Comparison of ENCODE assay signal across 11 mouse cellular contexts in the genomic region with DNA sequence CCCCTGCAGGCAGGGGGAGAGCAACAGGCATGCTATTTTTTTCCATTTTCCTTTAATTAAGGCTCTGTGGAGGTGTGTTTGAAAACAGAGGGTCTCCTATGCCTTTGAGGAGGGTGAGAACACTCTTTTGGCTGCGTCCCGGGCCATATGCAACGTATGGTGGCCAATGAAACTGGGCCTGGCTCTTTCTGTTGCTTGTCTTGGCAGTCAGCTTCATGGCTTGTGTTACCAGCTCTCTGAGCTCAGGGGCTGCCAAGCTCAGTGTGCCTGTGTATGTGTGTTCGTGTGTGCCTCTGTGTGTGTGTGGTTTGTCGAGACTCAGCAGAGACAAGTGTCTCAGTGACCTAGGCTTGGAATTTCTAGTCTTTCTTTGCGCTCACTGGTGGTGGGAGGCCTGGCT. TPM values are rescaled to one million over a fixed set of nuclear protein-coding genes. Genes with fewer than 3 reads are reported as not detected.
DNase-seq lines count a peak whose midpoint lies in the region; ATAC-seq lines count a peak whose summit lies in the region.
"Had no signal": no experiment of that assay in that cellular context is flagged by ENCODE, and none has a peak within 500 bp of the region (broad histone marks: within the 10 kb centered on the region; RNA-seq: fewer than 3 reads in every experiment).

No protein-coding gene starts in this region.

- no peak overlapping the region for H3K4me3 ChIP-seq in midbrain, embryonic 14.5 days (replicated peaks; ENCODE audit: low read depth, low read length)
- no peak overlapping the region for H3K4me3 ChIP-seq in midbrain, embryonic 13.5 days (replicated peaks)
- no peak overlapping the region for H3K4me3 ChIP-seq in embryonic facial prominence, embryonic 15.5 days (replicated peaks)
- no peak overlapping the region for H3K4me3 ChIP-seq in stomach, embryonic 15.5 days (replicated peaks)

- H3K4me1 ChIP-seq in midbrain, embryonic 14.5 days (ENCODE audit: control insufficient read depth, insufficient read depth, low read length), result peaks cover 28% of the 10 kb centered on the region
- H3K4me1 ChIP-seq in midbrain, embryonic 13.5 days (replicated peaks), result peaks cover 29% of the 10 kb centered on the region
- H3K4me1 ChIP-seq in embryonic facial prominence, embryonic 15.5 days, result peaks cover 57% of the 10 kb centered on the region
- H3K4me1 ChIP-seq in stomach, embryonic 15.5 days, result peaks cover 38% of the 10 kb centered on the region

- ATAC-seq in midbrain, embryonic 14.5 days (ENCODE audit: low FRiP score, low TSS enrichment), result no peak
- no peak for ATAC-seq in midbrain, embryonic 13.5 days
- ATAC-seq in embryonic facial prominence, embryonic 15.5 days (ENCODE audit: insufficient number of reproducible peaks, low FRiP score, low TSS enrichment, low read depth), result no peak
- ATAC-seq in stomach, embryonic 15.5 days (ENCODE audit: insufficient read depth, low FRiP score, low read depth), result no peak

- peak overlapping the region; percentile 8; the same call in 1 of the 2 replicates for H3K4me2 ChIP-seq in midbrain, embryonic 14.5 days (ENCODE audit: low read length)
- H3K4me2 ChIP-seq in midbrain, embryonic 13.5 days (replicated peaks), result no peak overlapping the region
- peak overlapping the region; percentile 1; the same call in 1 of the 2 replicates for H3K4me2 ChIP-seq in embryonic facial prominence, embryonic 15.5 days (replicated peaks)
- peak overlapping the region; percentile 35 for H3K4me2 ChIP-seq in stomach, embryonic 15.5 days

- H3K9ac ChIP-seq in midbrain, embryonic 14.5 days (replicated peaks; ENCODE audit: low read length), result no peak overlapping the region
- no peak overlapping the region for H3K9ac ChIP-seq in midbrain, embryonic 13.5 days (replicated peaks)
- no peak overlapping the region for H3K9ac ChIP-seq in embryonic facial prominence, embryonic 15.5 days
- H3K9ac ChIP-seq in stomach, embryonic 15.5 days, result no peak overlapping the region

- no peaks in the 10 kb centered on the region for H3K27me3 ChIP-seq in midbrain, embryonic 14.5 days (ENCODE audit: control insufficient read depth, insufficient read depth, low read length)
- peaks cover 6% of the 10 kb centered on the region for H3K27me3 ChIP-seq in midbrain, embryonic 13.5 days
- H3K27me3 ChIP-seq in embryonic facial prominence, embryonic 15.5 days, result no peaks in the 10 kb centered on the region
- H3K27me3 ChIP-seq in stomach, embryonic 15.5 days (replicated peaks), result no peaks in the 10 kb centered on the region

- 90% methylated on average over 6 of the region's 6 CpGs for WGBS in midbrain, embryonic 14.5 days
- WGBS in midbrain, embryonic 13.5 days, result 86% methylated on average over 6 of the region's 6 CpGs
- WGBS in embryonic facial prominence, embryonic 15.5 days, result 68% methylated on average over 6 of the region's 6 CpGs
- WGBS in stomach, embryonic 15.5 days, result 83% methylated on average over 6 of the region's 6 CpGs

- H3K9me3 ChIP-seq in midbrain, embryonic 14.5 days (ENCODE audit: control insufficient read depth, low read length), result no peaks in the 10 kb centered on the region
- no peaks in the 10 kb centered on the region for H3K9me3 ChIP-seq in midbrain, embryonic 13.5 days
- no peaks in the 10 kb centered on the region for H3K9me3 ChIP-seq in embryonic facial prominence, embryonic 15.5 days (replicated peaks)
- no peaks in the 10 kb centered on the region for H3K9me3 ChIP-seq in stomach, embryonic 15.5 days

- H3K36me3 ChIP-seq in midbrain, embryonic 14.5 days (ENCODE audit: control insufficient read depth, insufficient read depth, low read length), result no peaks in the 10 kb centered on the region
- no peaks in the 10 kb centered on the region for H3K36me3 ChIP-seq in midbrain, embryonic 13.5 days
- H3K36me3 ChIP-seq in embryonic facial prominence, embryonic 15.5 days, result peaks cover 5% of the 10 kb centered on the region; the same call in 1 of the 2 replicates
- H3K36me3 ChIP-seq in stomach, embryonic 15.5 days, result no peaks in the 10 kb centered on the region

- no peak overlapping the region for H3K27ac ChIP-seq in midbrain, embryonic 14.5 days (replicated peaks; ENCODE audit: low read depth, low read length)
- H3K27ac ChIP-seq in midbrain, embryonic 13.5 days, result no peak overlapping the region
- 0 out of 2 replicates have a peak overlapping the region, but pooled peaks have one; percentile 13 for H3K27ac ChIP-seq in embryonic facial prominence, embryonic 15.5 days (replicated peaks)
- no peak overlapping the region for H3K27ac ChIP-seq in stomach, embryonic 15.5 days
- H3K27ac ChIP-seq: macrophage had no signal

- peak; percentile 28 to 53 for DNase-seq in gastrocnemius, adult 8-10 months (ENCODE audit: low spot score in 2 of 2)
- no peak for DNase-seq in gastrocnemius, postnatal 25 days
- DNase-seq in midbrain, embryonic 14.5 days, result no peak
- DNase-seq in kidney, adult 11 months, result no peak
- no peak for DNase-seq in embryo, embryonic 10 days (ENCODE audit: low spot score)
- DNase-seq: liver; thymus, postnatal 36 days had no signal

RNA-seq across cellular contexts. Expression of a gene that starts 2.7 kb away (rescaled TPM):
- total RNA-seq in gastrocnemius, adult 8-10 months (2022), result 1 to 10 TPM; 3.0 to 4.5 (median 3.8) TPM
- 1 to 10 TPM; 5.4 to 6.8 TPM for total RNA-seq in gastrocnemius, postnatal 25 days (2021)
- polyA plus RNA-seq in midbrain, embryonic 14.5 days (2014; fragmentation: Nextera tagmentation; extraction: Ambion mirVana), result 0.68 and 1.1 TPM in 2 replicates
- polyA plus RNA-seq in midbrain, embryonic 13.5 days (2015; fragmentation: Nextera tagmentation; extraction: Ambion mirVana), result 0.24 and 0.34 TPM in 2 replicates
- 0.72 and 1.1 TPM in 2 replicates for polyA plus RNA-seq in embryonic facial prominence, embryonic 15.5 days (2015; fragmentation: Nextera tagmentation; extraction: Ambion mirVana)
- 0.81 and 0.89 TPM in 2 replicates for polyA plus RNA-seq in stomach, embryonic 15.5 days (2015; fragmentation: Nextera tagmentation; extraction: Ambion mirVana)

Comparison
In these comparisons a context has a peak if more than half of its experiments do, and no peak if none do; other contexts are left out.
1. DNase-seq: peak in gastrocnemius, adult 8-10 months (2 of 2); none in gastrocnemius, postnatal 25 days (single experiment), midbrain, embryonic 14.5 days (single experiment), kidney, adult 11 months (single experiment) and embryo, embryonic 10 days (single experiment).